Mouse (Mus musculus) urinary bladder, postnatal 0 days (tissue): Measurements from ENCODE around the gene Olfr992. TPM values are rescaled to one million over a fixed set of nuclear protein-coding genes. Genes with fewer than 3 reads are reported as not detected.

Experiments used
- polyA plus RNA-seq: library from polyadenylated mRNA; unstranded; fragments of >200 nt; fragmentation: Nextera tagmentation; extraction: Ambion mirVana; gene quantifications from 2 replicates; pipeline ENCODE4 v1.2.1, GENCODE M21; 2015

Olfr992 gene
- not detected in 2 replicates for polyA plus RNA-seq

DNA sequence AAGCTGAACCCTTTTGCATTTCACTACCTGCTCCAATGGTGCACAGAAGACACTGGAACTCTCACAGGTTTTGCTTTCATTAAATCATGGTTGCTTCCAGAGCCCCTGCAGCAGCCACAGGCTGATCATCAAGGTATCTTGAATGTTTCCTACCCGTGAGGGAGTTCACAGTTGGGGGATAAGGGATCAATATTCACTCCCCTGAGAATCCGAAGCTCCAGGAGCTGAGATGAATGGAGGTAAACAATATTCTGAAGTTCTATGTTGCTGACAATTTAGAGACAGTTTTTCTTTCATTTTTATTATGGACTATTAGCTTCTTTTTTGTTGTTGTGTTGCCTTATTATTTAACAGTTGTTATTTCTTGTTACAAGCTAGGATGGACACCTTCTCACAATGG lies at the start of gene Olfr992:
Gene Olfr992 (minus strand): TSS at position 101 of the 400 bp plus-strand sequence.

DNA sequence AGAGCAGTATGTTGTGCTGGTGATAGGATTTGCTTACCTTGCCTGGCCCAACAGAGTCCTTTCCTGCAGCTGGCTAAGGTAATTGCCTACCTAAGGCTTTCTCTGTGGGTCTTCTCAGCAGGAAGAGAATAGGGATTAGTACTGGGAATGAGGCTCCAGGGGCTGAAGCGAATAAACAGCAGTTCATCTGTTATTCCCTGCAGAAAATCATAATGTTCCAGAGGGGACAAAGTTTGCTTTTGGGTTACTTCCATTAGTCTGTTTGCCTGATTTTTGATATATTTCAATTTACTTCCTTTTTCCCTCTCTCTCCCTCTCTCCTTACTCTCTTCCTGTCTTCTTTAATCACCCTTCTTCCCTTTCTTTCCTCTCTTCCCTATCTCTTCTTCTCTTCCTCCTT lies 34.3 kb upstream of the Olfr992 start, which contains the start of gene Olfr995:
Gene Olfr995 (minus strand): TSS at position 101 of the 400 bp plus-strand sequence.

GRCm38 (mm10) chr2:85436351-85436750 lies 27.1 kb upstream of the Olfr992 start, which contains the start of gene Olfr994:
Gene Olfr994 (minus strand): TSS chr2:85436451.

DNA sequence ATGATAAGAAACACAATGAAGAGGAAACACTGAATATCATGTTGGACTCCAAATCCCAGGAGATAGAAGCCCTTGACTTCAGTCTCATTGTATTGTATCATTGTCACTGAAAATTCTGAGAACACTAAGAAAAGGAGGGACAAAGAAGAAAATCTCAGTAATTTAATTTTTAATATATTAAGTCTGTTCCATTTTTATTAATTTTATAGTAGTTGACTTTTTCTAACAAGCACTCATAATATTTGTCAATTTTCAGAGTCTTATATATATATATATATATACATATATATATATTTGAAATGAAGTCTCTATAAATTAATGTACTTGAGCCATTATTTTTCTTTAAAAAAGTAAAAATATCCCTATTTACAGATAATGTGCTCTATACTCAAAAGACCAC lies 5.5 kb upstream of the Olfr992 start, which contains the start of gene Olfr993:
Gene Olfr993 (minus strand): TSS at position 101 of the 400 bp plus-strand sequence.

DNA sequence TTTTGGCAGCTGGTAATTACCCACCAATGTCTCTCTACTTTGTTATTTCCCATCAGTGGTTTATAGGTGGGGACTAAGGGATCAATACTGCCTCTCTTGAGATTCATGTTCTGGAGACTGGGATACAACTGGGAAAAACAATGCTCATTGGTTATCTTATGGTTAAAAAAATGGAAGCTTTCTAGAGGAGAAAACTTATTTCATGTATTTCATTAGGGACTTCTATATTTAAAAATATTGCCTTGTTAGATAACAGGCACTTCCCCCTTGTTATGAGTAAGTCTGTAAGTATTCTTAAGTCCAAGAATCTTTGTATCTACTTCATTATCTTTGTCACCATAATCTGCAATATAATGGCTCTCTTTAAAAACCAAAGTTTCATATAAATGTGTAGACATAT lies 46.1 kb downstream of the Olfr992 start, which contains the start of gene Olfr988:
Gene Olfr988 (minus strand): TSS at position 101 of the 400 bp plus-strand sequence.

Other genes with a start within 250 kb of the Olfr992 start
- 0.92 and 1.1 TPM in 2 replicates for gene Lrrc55, start 212.3 kb downstream of the Olfr992 start, polyA plus RNA-seq
- not detected in 2 replicates for gene Olfr987, start 70.2 kb downstream of the Olfr992 start, polyA plus RNA-seq
- not detected in 2 replicates for gene Olfr988, start 46.2 kb downstream of the Olfr992 start, polyA plus RNA-seq
- gene Olfr993, start 5.4 kb upstream of the Olfr992 start, polyA plus RNA-seq, result not detected in 2 replicates
- not detected in 2 replicates for gene Olfr994, start 27.0 kb upstream of the Olfr992 start, polyA plus RNA-seq
- not detected in 2 replicates for gene Olfr995, start 34.2 kb upstream of the Olfr992 start, polyA plus RNA-seq
- gene 4833423E24Rik, start 109.6 kb upstream of the Olfr992 start, polyA plus RNA-seq, result not detected in 2 replicates
- not detected in 2 replicates for gene Olfr996, start 169.7 kb upstream of the Olfr992 start, polyA plus RNA-seq
- not detected in 2 replicates for gene Olfr998, start 179.5 kb upstream of the Olfr992 start, polyA plus RNA-seq
- not detected in 2 replicates for gene Olfr1000, start 202.4 kb upstream of the Olfr992 start, polyA plus RNA-seq
- not detected in 2 replicates for gene Olfr1002, start 241.2 kb upstream of the Olfr992 start, polyA plus RNA-seq